Mouse (Mus musculus) small intestine, adult 2 months (tissue): ENCODE data around the gene Acox2.

Experiments
- CTCF ChIP-seq: fragments of 200-500 bp; IDR thresholded peaks from 2 replicates; pipeline ENCODE4 v1.5.1; 2012; ENCODE audit warnings: low read depth, mild to moderate bottlenecking, control low read depth, inconsistent platforms, low read length, moderate library complexity, mixed read lengths; ENCODE audit not compliant: insufficient replicate concordance, insufficient read length; ENCODE audit errors: extremely low read depth
- POLR2A ChIP-seq: fragments of 200-500 bp; IDR thresholded peaks from 2 replicates; pipeline ENCODE4 v1.6.1; 2012; ENCODE audit warnings: low read depth, mild to moderate bottlenecking, control low read depth, inconsistent platforms, low read length, moderate library complexity

DNA sequence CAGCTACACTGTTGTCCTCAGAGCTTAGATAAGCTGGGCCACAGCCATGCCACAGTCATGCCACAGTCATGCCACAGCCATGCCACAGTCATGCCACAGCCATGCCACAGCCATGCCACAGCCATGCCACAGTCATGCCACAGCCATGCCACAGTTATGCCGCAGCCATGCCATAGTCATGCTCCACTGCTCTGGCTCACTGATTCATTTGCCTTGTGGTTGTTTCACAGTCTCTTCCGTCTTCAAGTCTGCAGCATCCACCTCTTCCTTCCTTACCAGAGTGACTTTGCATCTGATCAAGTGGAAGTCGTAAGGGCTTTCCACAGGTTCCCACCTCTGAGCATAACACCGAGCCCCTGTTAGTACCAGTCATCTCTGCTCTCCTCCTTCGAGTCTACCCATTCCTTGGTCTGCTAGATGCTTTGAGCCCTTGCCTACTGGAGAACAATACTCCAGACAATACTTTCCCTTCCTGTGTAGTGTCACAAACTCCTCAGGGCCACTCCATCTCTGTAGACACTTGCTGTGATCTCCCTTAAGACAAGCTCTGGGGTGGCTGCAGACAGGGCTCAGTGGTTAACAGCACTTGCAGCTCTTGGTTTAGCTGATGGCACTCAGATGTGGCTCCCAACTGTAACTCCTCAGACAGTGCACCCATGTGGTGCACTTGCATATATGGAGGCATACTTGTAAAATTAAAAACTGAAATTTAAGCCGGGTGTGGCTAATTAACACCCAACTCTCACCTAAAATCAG is 26.8 kb downstream of the Acox2 start:
- no peak for TF ChIP-seq CTCF
- no peak for TF ChIP-seq POLR2A
